Mouse (Mus musculus) liver, embryonic 11.5 days (tissue): ENCODE measurements around the gene Dusp14. TPM values are rescaled to one million over a fixed set of nuclear protein-coding genes. Genes with fewer than 3 reads are reported as not detected.

ENCODE experiments used
- ATAC-seq: fragments of 200-750 bp; cut with Nextera tagmentation; replicated peaks from 2 replicates; pipeline ENCODE4 v1.8.0; 2017; ENCODE audit warnings: moderate number of reproducible peaks, mild to moderate bottlenecking, moderate TSS enrichment, moderate library complexity; ENCODE audit not compliant: low FRiP score
- DNase-seq: peaks from one replicate; pipeline ENCODE4 v3.0.0-alpha.2; 2017; ENCODE audit warnings: low spot score
- H3K27ac ChIP-seq: fragments of 300-500 bp; sonication (generic); 2 replicates; pipeline ENCODE4 v1.5.1; 2014; ENCODE audit warnings: mild to moderate bottlenecking, low read depth, low read length, control low read depth
- H3K27me3 ChIP-seq: fragments of 300-500 bp; sonication (generic); replicated peaks from 2 replicates; pipeline ENCODE4 v1.6.1; 2014; ENCODE audit warnings: low read length, mixed read lengths; ENCODE audit not compliant: control insufficient read depth, insufficient read depth
- H3K36me3 ChIP-seq: fragments of 300-500 bp; sonication (generic); 2 replicates; pipeline ENCODE4 v1.6.1; 2014; ENCODE audit warnings: mild to moderate bottlenecking, low read length, moderate library complexity, mixed read lengths; ENCODE audit not compliant: control insufficient read depth, insufficient read depth
- H3K4me1 ChIP-seq: fragments of 300-500 bp; sonication (generic); replicated peaks from 2 replicates; pipeline ENCODE4 v1.6.1; 2014; ENCODE audit warnings: low read length, mixed read lengths; ENCODE audit not compliant: control insufficient read depth, insufficient read depth
- H3K4me2 ChIP-seq: fragments of 300-500 bp; sonication (generic); 2 replicates; pipeline ENCODE4 v1.6.1; 2014; ENCODE audit warnings: mild to moderate bottlenecking, control low read depth, moderate library complexity
- H3K4me3 ChIP-seq: fragments of 300-500 bp; sonication (generic); 2 replicates; pipeline ENCODE4 v1.5.1; 2014; ENCODE audit warnings: low read depth, low read length, control low read depth
- H3K9ac ChIP-seq: fragments of 300-500 bp; sonication (generic); 2 replicates; pipeline ENCODE4 v1.6.1; 2014; ENCODE audit warnings: low read depth, low read length, control low read depth
- H3K9me3 ChIP-seq: fragments of 300-500 bp; sonication (generic); 2 replicates; pipeline ENCODE4 v1.6.1; 2016; ENCODE audit warnings: low read length, inconsistent platforms, mixed read lengths; ENCODE audit not compliant: control insufficient read depth
- WGBS: fragments of 180-500 bp; shearing (Covaris S2); extraction: QIAGEN DNeasy Blood & Tissue Kit; methylation state at CpG from one replicate; pipeline ENCODE4 v1.1.7; 2014; 5-methylcytosine and 5-hydroxymethylcytosine counted together
- polyA plus RNA-seq: library from polyadenylated mRNA; unstranded; fragments of >200 nt; fragmentation: Nextera tagmentation; extraction: Ambion mirVana; gene quantifications from 2 replicates; pipeline ENCODE4 v1.2.1, GENCODE M21; 2014

Dusp14 gene
- polyA plus RNA-seq, 1 experiment from 2014 or later, result 1.7 TPM

DNA sequence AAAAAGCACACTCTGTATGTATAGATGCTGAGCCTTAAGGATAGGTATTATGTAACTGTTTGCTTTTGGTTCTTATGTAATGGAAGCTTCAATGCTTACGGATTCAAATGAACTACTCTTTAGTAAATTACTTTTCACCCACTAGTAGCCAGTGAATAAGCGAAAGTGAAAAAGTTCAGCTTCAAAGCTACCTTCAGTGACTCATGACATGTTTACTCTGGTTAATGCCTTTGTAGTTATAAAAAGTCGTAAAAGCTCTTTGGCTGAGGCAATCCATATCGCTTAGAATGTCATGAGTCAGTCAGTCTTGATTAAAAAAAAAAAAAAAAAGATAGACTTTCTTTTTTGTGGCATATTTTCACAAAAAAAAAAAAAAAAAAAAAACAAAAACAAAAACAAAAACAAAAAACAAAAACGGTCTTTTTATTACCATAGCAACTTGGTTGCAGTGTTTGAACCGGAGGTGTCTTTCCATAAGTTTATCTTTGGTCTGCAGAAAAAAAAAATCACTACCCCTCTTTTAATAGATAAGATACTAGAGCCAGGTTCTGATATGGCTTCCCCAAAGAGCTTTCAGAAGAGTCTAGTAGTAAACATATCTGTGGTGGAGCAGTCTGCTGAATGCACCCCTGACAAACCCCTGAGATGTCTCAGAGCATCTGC, 52.8 kb downstream of the Dusp14 start:
- no peaks in the 10 kb centered on the region for H3K27me3 ChIP-seq
- 68% methylated on average over 6 of the region's 6 CpGs for WGBS
- no peak overlapping the region for H3K4me3 ChIP-seq
- no peak overlapping the region for H3K4me2 ChIP-seq
- no peak overlapping the region for H3K9ac ChIP-seq
- ATAC-seq (no peak), DNase-seq (no peak)
- no peaks in the 10 kb centered on the region for H3K9me3 ChIP-seq
- no peaks in the 10 kb centered on the region for H3K4me1 ChIP-seq
- no peaks in the 10 kb centered on the region; the same call in 1 of the 2 replicates for H3K36me3 ChIP-seq
- H3K27ac ChIP-seq, result no peak overlapping the region

DNA sequence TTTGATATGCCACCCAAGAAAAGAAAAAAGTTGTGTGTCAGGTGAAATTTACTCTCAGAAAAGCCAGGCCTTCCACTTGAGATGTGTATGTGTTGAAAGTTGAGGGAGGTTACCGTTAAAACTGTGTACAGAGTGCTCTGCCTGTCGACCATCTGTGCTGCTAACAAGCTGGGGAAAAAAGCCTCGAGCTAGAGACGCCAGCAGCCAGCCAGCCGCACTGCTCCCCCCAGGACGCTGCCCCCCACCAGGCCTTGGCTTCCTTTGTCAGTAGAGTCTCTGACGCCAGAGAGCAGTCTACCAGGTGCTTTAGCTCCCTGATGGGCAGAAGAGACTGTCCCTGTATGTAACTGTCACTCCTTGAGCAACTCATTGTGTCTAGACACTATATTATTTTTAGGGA, 56.0 kb downstream of the Dusp14 start:
- DNase-seq (no peak), ATAC-seq (no peak)
- Histone ChIP-seq H3K9me3 (no peaks in the 10 kb centered on the region), H3K4me1 (no peaks in the 10 kb centered on the region), H3K4me3 (no peak overlapping the region), H3K9ac (no peak overlapping the region), H3K27ac (no peak overlapping the region), H3K4me2 (no peak overlapping the region), H3K36me3 (peaks cover 7% of the 10 kb centered on the region; the same call in 1 of the 2 replicates), H3K27me3 (no peaks in the 10 kb centered on the region)
- WGBS, result 36% methylated on average over 7 of the region's 7 CpGs

DNA sequence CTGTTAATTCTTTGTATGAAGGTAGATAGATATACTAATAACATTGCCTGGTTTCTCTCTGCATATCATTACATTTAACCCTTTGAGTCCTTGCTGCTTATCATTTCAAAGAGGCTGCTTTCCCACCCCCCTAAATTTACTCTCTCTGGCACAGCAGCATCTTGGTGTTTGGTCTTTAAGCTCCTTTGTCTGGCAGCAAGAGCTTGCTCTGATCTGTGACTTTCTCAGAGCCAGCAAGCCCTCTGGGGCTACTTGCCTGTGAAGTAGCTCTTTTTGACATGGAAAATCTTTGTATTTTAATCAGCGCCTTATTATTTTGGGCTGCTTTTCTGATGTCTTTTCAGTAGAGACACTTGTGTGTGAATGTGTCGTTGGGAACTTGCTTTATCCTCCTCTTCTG, 57.5 kb downstream of the Dusp14 start:
- 76% methylated on average over 2 of the region's 2 CpGs for WGBS
- Histone ChIP-seq H3K4me3 (no peak overlapping the region), H3K4me2 (no peak overlapping the region), H3K4me1 (no peaks in the 10 kb centered on the region), H3K9ac (no peak overlapping the region), H3K9me3 (no peaks in the 10 kb centered on the region), H3K36me3 (peaks cover 7% of the 10 kb centered on the region; the same call in 1 of the 2 replicates), H3K27ac (no peak overlapping the region), H3K27me3 (no peaks in the 10 kb centered on the region)
- no peak for DNase-seq
- ATAC-seq, result no peak

DNA sequence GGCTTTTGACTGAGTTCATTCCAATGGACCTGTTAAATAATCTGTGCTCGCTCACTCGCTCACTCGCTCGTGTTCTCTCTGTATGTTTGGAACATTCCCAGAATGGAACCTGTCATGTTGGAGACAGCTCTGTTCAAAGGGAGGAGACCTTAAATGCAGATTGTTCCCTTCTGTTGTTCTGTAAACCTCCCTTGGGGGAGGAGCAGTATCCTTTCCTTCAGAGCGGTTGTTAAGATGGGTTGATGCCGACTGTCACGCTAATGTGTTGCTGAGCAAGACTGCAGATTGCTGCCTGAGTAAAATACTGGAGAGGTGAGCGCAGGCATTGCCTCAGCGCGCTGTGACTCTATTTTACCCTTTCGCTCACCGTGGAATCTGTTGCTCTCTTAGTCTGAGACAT, 58.0 kb downstream of the Dusp14 start:
- no peaks in the 10 kb centered on the region for H3K4me1 ChIP-seq
- no peak for DNase-seq
- no peak overlapping the region for H3K27ac ChIP-seq
- H3K36me3 ChIP-seq, result peaks cover 7% of the 10 kb centered on the region; the same call in 1 of the 2 replicates
- no peaks in the 10 kb centered on the region for H3K27me3 ChIP-seq
- no peaks in the 10 kb centered on the region for H3K9me3 ChIP-seq
- no peak overlapping the region for H3K9ac ChIP-seq
- no peak for ATAC-seq
- no peak overlapping the region for H3K4me2 ChIP-seq
- no peak overlapping the region for H3K4me3 ChIP-seq
- WGBS, result 62% methylated on average over 12 of the region's 12 CpGs

DNA sequence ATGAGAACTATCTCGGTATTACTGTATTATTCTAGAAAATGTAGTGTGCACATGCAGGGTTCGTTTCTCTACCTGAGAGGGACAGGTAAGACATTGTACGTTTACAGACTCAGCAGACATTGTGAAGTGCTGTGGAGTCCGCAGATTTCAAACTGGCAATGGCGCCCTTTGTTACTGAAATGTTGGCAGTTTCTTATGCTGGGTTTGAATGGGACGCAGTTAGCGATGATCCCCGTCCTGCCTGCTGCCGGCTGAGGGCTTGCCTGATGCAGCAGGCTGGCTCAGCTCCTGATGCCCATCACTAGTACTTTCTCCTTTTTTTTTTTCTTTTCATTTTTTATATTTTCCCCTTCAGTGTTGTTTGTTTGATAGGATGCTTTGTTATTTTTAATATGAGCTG, 58.6 kb downstream of the Dusp14 start:
- no peak overlapping the region for H3K9ac ChIP-seq
- H3K9me3 ChIP-seq, result no peaks in the 10 kb centered on the region
- H3K27ac ChIP-seq, result no peak overlapping the region
- H3K27me3 ChIP-seq, result no peaks in the 10 kb centered on the region
- ATAC-seq (no peak), DNase-seq (no peak)
- H3K4me1 ChIP-seq, result no peaks in the 10 kb centered on the region
- H3K4me3 ChIP-seq, result no peak overlapping the region
- 85% methylated on average over 9 of the region's 9 CpGs for WGBS
- H3K36me3 ChIP-seq, result peaks cover 7% of the 10 kb centered on the region; the same call in 1 of the 2 replicates
- no peak overlapping the region for H3K4me2 ChIP-seq

DNA sequence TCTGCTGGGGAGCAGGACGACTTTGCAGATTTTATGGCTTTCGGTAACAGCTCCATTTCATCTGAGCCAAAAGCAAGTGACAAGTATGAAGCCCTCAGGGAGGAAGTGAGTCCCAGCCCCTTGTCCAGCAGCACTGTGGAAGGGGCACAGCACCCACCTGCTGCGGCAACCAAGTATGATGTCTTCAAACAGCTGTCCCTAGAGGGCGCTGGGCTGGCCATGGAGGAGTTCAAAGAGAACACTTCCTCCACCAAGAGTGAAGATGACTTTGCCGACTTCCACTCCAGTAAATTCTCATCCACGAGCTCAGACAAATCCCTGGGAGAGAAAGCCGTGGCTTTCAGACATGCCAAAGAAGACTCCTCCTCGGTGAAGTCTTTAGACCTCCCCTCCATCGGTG, 60.1 kb downstream of the Dusp14 start:
- WGBS, result 85% methylated on average over 9 of the region's 9 CpGs
- H3K4me2 ChIP-seq, result no peak overlapping the region
- ATAC-seq (no peak), DNase-seq (no peak)
- no peak overlapping the region for H3K4me3 ChIP-seq
- H3K27ac ChIP-seq, result no peak overlapping the region
- peaks cover 7% of the 10 kb centered on the region; the same call in 1 of the 2 replicates for H3K36me3 ChIP-seq
- no peaks in the 10 kb centered on the region for H3K27me3 ChIP-seq
- no peak overlapping the region for H3K9ac ChIP-seq
- no peaks in the 10 kb centered on the region for H3K9me3 ChIP-seq
- H3K4me1 ChIP-seq, result no peaks in the 10 kb centered on the region

DNA sequence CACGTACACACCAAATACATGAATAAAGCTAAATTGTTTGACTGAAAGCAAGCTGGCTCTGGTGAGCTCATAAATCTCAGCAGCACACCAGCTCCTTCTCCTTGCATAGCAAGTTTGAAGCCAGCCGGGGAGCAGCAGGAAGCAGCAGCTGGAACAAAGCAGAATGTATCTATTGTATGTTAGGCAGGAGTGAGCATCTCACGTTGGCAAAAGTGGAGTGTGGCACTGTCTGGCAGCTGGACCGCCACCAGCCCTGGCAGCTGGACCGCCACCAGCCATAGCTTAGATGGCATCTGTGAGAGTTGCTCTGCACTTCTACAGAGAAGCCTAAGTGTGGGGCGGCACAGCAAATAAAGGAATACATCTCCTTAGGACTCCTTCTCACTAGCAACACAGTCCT, 65.1 kb downstream of the Dusp14 start:
- Histone ChIP-seq H3K4me1 (no peaks in the 10 kb centered on the region), H3K4me3 (no peak overlapping the region), H3K9me3 (no peaks in the 10 kb centered on the region), H3K9ac (no peak overlapping the region), H3K4me2 (no peak overlapping the region), H3K27me3 (no peaks in the 10 kb centered on the region), H3K36me3 (peaks cover 6% of the 10 kb centered on the region; the same call in 1 of the 2 replicates), H3K27ac (no peak overlapping the region)
- no peak for DNase-seq
- 91% methylated on average over 6 of the region's 6 CpGs for WGBS
- ATAC-seq, result no peak

DNA sequence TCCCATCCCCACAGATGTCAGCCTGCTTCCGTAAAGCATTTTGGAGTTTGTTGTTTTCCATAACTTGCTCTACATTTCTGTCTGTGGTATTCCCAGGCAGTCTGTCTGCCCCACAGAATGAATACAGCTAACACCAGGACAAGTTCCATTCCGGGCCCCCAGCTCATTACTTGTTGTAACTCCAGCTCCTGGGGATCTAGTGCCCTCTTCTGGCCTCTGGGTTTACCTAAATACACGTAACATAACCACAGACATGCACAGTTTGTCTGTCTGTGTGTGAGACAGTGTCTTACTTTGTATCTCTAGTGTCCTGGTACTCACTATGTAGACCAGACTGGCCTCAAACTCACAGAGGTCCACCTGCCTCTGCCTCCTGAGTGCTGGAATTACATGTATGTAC, 67.8 kb downstream of the Dusp14 start:
- no peak for DNase-seq
- H3K36me3 ChIP-seq, result peaks cover 8% of the 10 kb centered on the region; the same call in 1 of the 2 replicates

DNA sequence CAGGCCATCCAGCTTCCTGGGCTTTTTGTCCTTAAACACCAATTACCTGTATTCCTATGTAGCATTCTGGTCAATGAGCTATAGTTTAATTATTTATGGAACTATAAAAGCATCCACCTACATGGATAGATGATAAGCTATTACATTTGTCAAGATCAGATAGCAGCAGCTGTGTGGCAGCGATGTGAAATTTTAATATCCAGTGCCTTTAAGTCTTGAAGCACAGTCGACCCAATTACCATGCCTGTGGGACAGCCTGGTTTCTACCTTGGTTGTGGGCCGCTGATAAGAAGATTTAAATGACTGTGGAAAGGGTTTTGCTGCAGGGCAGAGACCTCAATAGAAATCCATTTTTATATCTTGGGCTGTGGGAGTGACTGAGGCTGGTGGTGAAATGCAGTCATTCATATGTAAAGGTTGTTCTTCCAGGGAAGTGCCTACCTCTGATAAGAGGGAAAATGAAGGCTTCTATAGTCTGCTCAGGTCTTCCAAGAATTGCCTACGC, 69.6 kb downstream of the Dusp14 start:
- H3K27me3 ChIP-seq, result no peaks in the 10 kb centered on the region
- WGBS, result 84% methylated on average over 4 of the region's 4 CpGs
- H3K4me1 ChIP-seq, result no peaks in the 10 kb centered on the region
- H3K9me3 ChIP-seq, result no peaks in the 10 kb centered on the region
- no peak overlapping the region for H3K4me2 ChIP-seq
- H3K36me3 ChIP-seq, result peaks cover 8% of the 10 kb centered on the region; the same call in 1 of the 2 replicates
- no peak for ATAC-seq
- H3K4me3 ChIP-seq, result no peak overlapping the region
- no peak for DNase-seq
- H3K9ac ChIP-seq, result no peak overlapping the region
- H3K27ac ChIP-seq, result no peak overlapping the region

More for the DNA sequence above, 67.8 kb downstream of the Dusp14 start:
- H3K4me2 ChIP-seq, result no peak overlapping the region
- H3K9ac ChIP-seq, result no peak overlapping the region
- ATAC-seq, result no peak
- H3K4me3 ChIP-seq, result no peak overlapping the region
- H3K9me3 ChIP-seq, result no peaks in the 10 kb centered on the region
- no peak overlapping the region for H3K27ac ChIP-seq
- no peaks in the 10 kb centered on the region for H3K27me3 ChIP-seq
- 93% methylated on average over 3 of the region's 3 CpGs for WGBS
- no peaks in the 10 kb centered on the region for H3K4me1 ChIP-seq
